Mouse (Mus musculus) MEL (cell line): ENCODE measurements around the gene 4930578C19Rik. TPM values are rescaled to one million over a fixed set of nuclear protein-coding genes. Genes with fewer than 3 reads are reported as not detected.

Source experiments
- DNase-seq: peaks from one replicate; pipeline ENCODE4 v3.0.0; 2011; ENCODE audit warnings: low read depth, low spot score
- H3K27ac ChIP-seq: 2 replicates; pipeline ENCODE4 v1.5.1; 2012; ENCODE audit warnings: low read depth, mild to moderate bottlenecking, control low read depth, low read length, moderate library complexity; ENCODE audit not compliant: control insufficient read depth
- H3K27me3 ChIP-seq, 2 experiments: fragments of 150-350 bp in 1 of 2; sonication (generic) in 1 of 2; 2 replicates each; pipeline ENCODE4 v1.6.1; 2012; ENCODE audit warnings: low read length in 2 of 2, mild to moderate bottlenecking in 2 of 2, improper control_type of control experiment in 1 of 2, moderate library complexity in 1 of 2; ENCODE audit not compliant: insufficient read depth in 2 of 2, control insufficient read depth in 1 of 2
- H3K36me3 ChIP-seq, 2 experiments: 2 replicates each; pipeline ENCODE4 v1.6.1; 2012 to 2014; ENCODE audit warnings: low read length in 2 of 2, improper control_type of control experiment in 1 of 2, inconsistent platforms in 1 of 2, mild to moderate bottlenecking in 1 of 2; ENCODE audit not compliant: insufficient read depth in 2 of 2, control insufficient read depth in 1 of 2
- H3K4me1 ChIP-seq, 2 experiments: fragments of 150-350 bp in 1 of 2; sonication (generic) in 1 of 2; 2 replicates each; pipeline ENCODE4 v1.6.1; 2012; ENCODE audit warnings: low read length in 2 of 2, improper control_type of control experiment in 1 of 2, mild to moderate bottlenecking in 1 of 2; ENCODE audit not compliant: insufficient read depth in 2 of 2, control insufficient read depth in 1 of 2
- H3K4me3 ChIP-seq, 2 experiments: fragments of 150-350 bp in 1 of 2; sonication (generic) in 1 of 2; 2 replicates each; pipeline ENCODE4 v1.5.1; 2012; ENCODE audit warnings: low read depth in 2 of 2, low read length in 2 of 2, mild to moderate bottlenecking in 2 of 2, moderate library complexity in 2 of 2, control low read depth in 1 of 2, improper control_type of control experiment in 1 of 2; ENCODE audit not compliant: control insufficient read depth in 1 of 2, insufficient read depth in 1 of 2
- H3K79me2 ChIP-seq: 2 replicates; pipeline ENCODE4 v1.6.1; 2012; ENCODE audit warnings: mild to moderate bottlenecking, low read length, moderate library complexity; ENCODE audit not compliant: control insufficient read depth, poor library complexity, insufficient read depth
- H3K9ac ChIP-seq: 2 replicates; pipeline ENCODE4 v1.6.1; 2012; ENCODE audit warnings: low read depth, mild to moderate bottlenecking, control low read depth, low read length, moderate library complexity; ENCODE audit not compliant: control insufficient read depth, poor library complexity, severe bottlenecking
- H3K9me3 ChIP-seq: fragments of 150-350 bp; sonication (generic); replicated peaks from 2 replicates; pipeline ENCODE4 v1.6.1; 2012; ENCODE audit warnings: mild to moderate bottlenecking, low read length, improper control_type of control experiment, moderate library complexity; ENCODE audit not compliant: insufficient read depth
- CTCF ChIP-seq, 3 experiments: IDR thresholded peaks in 2 of 3; conservative IDR thresholded peaks in 1 of 3; 2 replicates each; pipeline ENCODE4 v1.5.1; 2011 to 2012; ENCODE audit warnings: low read length in 3 of 3, low read depth in 2 of 3, mild to moderate bottlenecking in 2 of 3, improper control_type of control experiment in 1 of 3, inconsistent platforms in 1 of 3, mixed read lengths in 1 of 3, moderate library complexity in 1 of 3; ENCODE audit not compliant: control insufficient read depth in 1 of 3, insufficient read depth in 1 of 3, poor library complexity in 1 of 3, severe bottlenecking in 1 of 3
- ELF1 ChIP-seq: IDR thresholded peaks from 2 replicates; pipeline ENCODE4 v1.6.1; 2014; ENCODE audit warnings: low read depth, mild to moderate bottlenecking, inconsistent platforms, low read length, improper control_type of control experiment, moderate library complexity
- ETS1 ChIP-seq: IDR thresholded peaks from 2 replicates; pipeline ENCODE4 v1.6.1; 2012; ENCODE audit warnings: low read depth, mild to moderate bottlenecking, inconsistent platforms, low read length, improper control_type of control experiment, moderate library complexity
- HCFC1 ChIP-seq: IDR thresholded peaks from 2 replicates; pipeline ENCODE4 v1.6.1; 2012; ENCODE audit warnings: low read depth, mild to moderate bottlenecking, inconsistent platforms, low read length, improper control_type of control experiment, moderate library complexity
- KAT2A ChIP-seq: conservative IDR thresholded peaks from 2 replicates; pipeline ENCODE4 v1.6.1; 2012; ENCODE audit warnings: low read depth, low read length, improper control_type of control experiment, inconsistent platforms
- MAFK ChIP-seq: IDR thresholded peaks from 2 replicates; pipeline ENCODE4 v1.6.1; 2011; ENCODE audit warnings: low read depth, mild to moderate bottlenecking, low read length, improper control_type of control experiment, borderline replicate concordance
- MEF2A ChIP-seq: IDR thresholded peaks from 2 replicates; pipeline ENCODE4 v1.6.1; 2014; ENCODE audit warnings: low read depth, mild to moderate bottlenecking, inconsistent platforms, low read length, improper control_type of control experiment; ENCODE audit not compliant: poor library complexity, insufficient replicate concordance, severe bottlenecking; ENCODE audit errors: extremely low read depth
- NELFE ChIP-seq: IDR thresholded peaks from 2 replicates; pipeline ENCODE4 v1.6.1; 2011; ENCODE audit warnings: low read depth, low read length, improper control_type of control experiment
- RAD21 ChIP-seq: IDR thresholded peaks from 2 replicates; pipeline ENCODE4 v1.6.1; 2011; ENCODE audit warnings: mild to moderate bottlenecking, low read depth, low read length, improper control_type of control experiment
- SMC3 ChIP-seq: IDR thresholded peaks from 2 replicates; pipeline ENCODE4 v1.6.1; 2011; ENCODE audit warnings: low read depth, low read length, improper control_type of control experiment
- TAL1 ChIP-seq: IDR thresholded peaks from 2 replicates; pipeline ENCODE4 v1.6.1; 2012; ENCODE audit warnings: mild to moderate bottlenecking, inconsistent platforms, low read length, moderate library complexity, mixed read lengths
- TBP ChIP-seq: IDR thresholded peaks from 2 replicates; pipeline ENCODE4 v1.8.0; 2011; ENCODE audit warnings: low read depth, low read length, improper control_type of control experiment
- UBTF ChIP-seq: IDR thresholded peaks from 2 replicates; pipeline ENCODE4 v1.6.1; 2012; ENCODE audit warnings: low read depth, mild to moderate bottlenecking, inconsistent platforms, low read length, improper control_type of control experiment, moderate library complexity, borderline replicate concordance; ENCODE audit not compliant: insufficient read depth
- ZC3H11A ChIP-seq: IDR thresholded peaks from 2 replicates; pipeline ENCODE4 v1.6.1; 2012; ENCODE audit warnings: low read depth, mild to moderate bottlenecking, inconsistent platforms, low read length, improper control_type of control experiment
- ZKSCAN1 ChIP-seq: IDR thresholded peaks from 2 replicates; pipeline ENCODE4 v1.6.1; 2012; ENCODE audit warnings: low read depth, mild to moderate bottlenecking, inconsistent platforms, low read length, improper control_type of control experiment, moderate library complexity
- ZMIZ1 ChIP-seq: IDR thresholded peaks from 2 replicates; pipeline ENCODE4 v1.6.1; 2012; ENCODE audit warnings: low read depth, mild to moderate bottlenecking, inconsistent platforms, low read length, improper control_type of control experiment, moderate library complexity
- ZNF384 ChIP-seq: IDR thresholded peaks from 2 replicates; pipeline ENCODE4 v1.6.1; 2012; ENCODE audit warnings: low read depth, mild to moderate bottlenecking, inconsistent platforms, low read length, improper control_type of control experiment
- polyA plus RNA-seq, 2 experiments: library from polyadenylated mRNA; stranded (reverse) in 1 of 2; unstranded in 1 of 2; fragments of >175 nt in 1 of 2; fragments of >200 nt in 1 of 2; gene quantifications; 2 replicates each; pipeline versions ENCODE4 v1.2.1 to v1.2.4; 2012; ENCODE audit warnings: low replicate concordance in 2 of 2, low read depth in 1 of 2; ENCODE audit not compliant: insufficient read length in 2 of 2, insufficient read depth in 1 of 2, missing spikeins in 1 of 2
- total RNA-seq: library from RNA; depleted of rRNA; stranded (reverse); fragments of 300-350 nt; gene quantifications from 2 replicates; pipeline ENCODE4 v1.2.3, GENCODE M21; 2012

The 4930578C19Rik gene
- total and polyA plus RNA-seq, 3 experiments, result not detected

DNA sequence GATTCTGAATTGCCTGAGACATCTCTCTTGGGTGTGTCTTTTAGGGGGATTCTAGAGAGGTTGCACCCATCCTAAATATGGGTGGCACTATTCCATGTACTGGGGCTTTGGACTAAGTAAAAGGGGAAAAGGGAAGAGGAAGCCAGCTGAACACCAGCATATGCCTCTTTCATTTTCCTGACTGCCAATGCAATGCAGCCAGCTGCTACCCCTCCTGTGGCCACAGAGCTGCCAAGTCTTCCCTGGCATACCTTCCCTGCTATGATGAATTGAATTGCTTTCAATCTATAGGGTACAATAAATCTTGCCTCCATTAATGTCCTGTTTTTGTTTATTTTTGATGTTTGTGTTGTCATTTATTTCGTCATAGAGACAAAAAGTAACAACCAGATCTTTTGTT is 9.6 kb downstream of the 4930578C19Rik start:
- Histone ChIP-seq H3K4me3 (no peak overlapping the region), H3K9me3 (no peaks in the 10 kb centered on the region), H3K79me2 (no peaks in the 10 kb centered on the region), H3K9ac (no peak overlapping the region), H3K27ac (no peak overlapping the region), H3K27me3 (no peaks in the 10 kb centered on the region), H3K36me3 (no peaks in the 10 kb centered on the region), H3K4me1 (no peaks in the 10 kb centered on the region)
- TF ChIP-seq TAL1, result no peak
- no peak for TF ChIP-seq CTCF (IDR thresholded peaks at IDR 0.05 in 2 of 3, conservative IDR thresholded peaks at IDR 0.05 in 1 of 3; ENCODE audit: control insufficient read depth in 1 of 3, insufficient read depth in 1 of 3, low read depth in 2 of 3, low read length in 3 of 3, poor library complexity in 1 of 3, severe bottlenecking in 1 of 3)
- TF ChIP-seq NELFE, result no peak
- no peak for TF ChIP-seq ETS1
- no peak for TF ChIP-seq MAFK
- TF ChIP-seq UBTF, result no peak
- TF ChIP-seq MEF2A, result no peak
- TF ChIP-seq TBP, result no peak
- no peak for TF ChIP-seq ZKSCAN1
- no peak for TF ChIP-seq HCFC1
- TF ChIP-seq RAD21, result no peak
- no peak for TF ChIP-seq ZMIZ1
- DNase-seq, result no peak

DNA sequence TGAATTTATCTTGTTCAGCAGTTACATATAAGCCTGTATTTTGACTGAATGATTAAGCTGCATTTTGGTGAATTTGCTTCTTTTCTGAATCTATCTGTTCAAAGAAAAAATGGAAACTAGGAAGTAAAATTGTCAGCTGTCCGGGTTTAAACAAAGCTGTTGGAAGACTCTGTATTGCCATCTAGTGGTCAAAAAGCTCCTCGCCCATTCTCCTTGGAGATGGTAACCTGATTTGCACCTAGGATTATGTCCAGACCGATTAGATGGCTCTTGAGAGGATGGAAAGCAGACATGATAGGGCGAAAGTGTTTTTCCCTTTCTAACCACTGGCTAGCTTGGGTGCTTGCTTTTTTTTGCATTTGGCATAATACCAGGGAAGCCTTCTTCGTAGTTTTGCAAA is 19.1 kb downstream of the 4930578C19Rik start:
- H3K36me3 ChIP-seq, result no peaks in the 10 kb centered on the region
- no peak overlapping the region for H3K9ac ChIP-seq
- no peaks in the 10 kb centered on the region for H3K9me3 ChIP-seq
- TF ChIP-seq ZNF384 (peak; percentile 60; the same call in 1 of the 2 replicates), CTCF (IDR thresholded peaks at IDR 0.05 in 2 of 3, conservative IDR thresholded peaks at IDR 0.05 in 1 of 3; ENCODE audit: control insufficient read depth in 1 of 3, insufficient read depth in 1 of 3, low read depth in 2 of 3, low read length in 3 of 3, poor library complexity in 1 of 3, severe bottlenecking in 1 of 3) (peak; percentile 47 to 78 (median 78)), KAT2A (no peak), ETS1 (no peak), ZC3H11A (peak; percentile 86), RAD21 (peak; percentile 88), ELF1 (0 out of 2 replicates have a peak, but pooled peaks have one; percentile 58), SMC3 (peak; percentile 93)
- no peaks in the 10 kb centered on the region for H3K27me3 ChIP-seq
- DNase-seq, result peak; percentile 80
- H3K27ac ChIP-seq, result no peak overlapping the region
- H3K79me2 ChIP-seq, result no peaks in the 10 kb centered on the region
- H3K4me1 ChIP-seq, result no peaks in the 10 kb centered on the region
- no peak overlapping the region for H3K4me3 ChIP-seq
